Mouse (Mus musculus) intestine, embryonic 14.5 days (tissue): Measurements from ENCODE around the gene Pip5kl1. TPM values are rescaled to one million over a fixed set of nuclear protein-coding genes. Genes with fewer than 3 reads are reported as not detected.

ENCODE experiments used
- ATAC-seq: fragments of 200-750 bp; cut with Nextera tagmentation; replicated peaks from 2 replicates; pipeline ENCODE4 v1.8.0; 2017; ENCODE audit warnings: low read depth, moderate number of reproducible peaks, moderate TSS enrichment, moderate library complexity; ENCODE audit not compliant: low FRiP score, low TSS enrichment
- DNase-seq: peaks from one replicate; pipeline ENCODE4 v3.0.0-alpha.2; 2018; ENCODE audit warnings: low spot score
- H3K27ac ChIP-seq: fragments of 300-500 bp; sonication (generic); 2 replicates; pipeline ENCODE4 v1.5.1; 2014; ENCODE audit warnings: low read depth, mild to moderate bottlenecking, control low read depth
- H3K27me3 ChIP-seq: fragments of 300-500 bp; sonication (generic); replicated peaks from 2 replicates; pipeline ENCODE4 v1.6.1; 2014; ENCODE audit warnings: low read length, control low read depth; ENCODE audit not compliant: control insufficient read depth, insufficient read depth
- H3K36me3 ChIP-seq: fragments of 300-500 bp; sonication (generic); 2 replicates; pipeline ENCODE4 v1.6.1; 2014; ENCODE audit warnings: low read length, control low read depth; ENCODE audit not compliant: control insufficient read depth, insufficient read depth
- H3K4me1 ChIP-seq: fragments of 300-500 bp; sonication (generic); replicated peaks from 2 replicates; pipeline ENCODE4 v1.6.1; 2014; ENCODE audit warnings: low read length, control low read depth, mixed read lengths; ENCODE audit not compliant: control insufficient read depth, insufficient read depth
- H3K4me2 ChIP-seq: fragments of 300-500 bp; sonication (generic); 2 replicates; pipeline ENCODE4 v1.6.1; 2014; ENCODE audit warnings: low read length
- H3K4me3 ChIP-seq: fragments of 300-500 bp; sonication (generic); 2 replicates; pipeline ENCODE4 v1.5.1; 2014; ENCODE audit warnings: low read depth, low read length, control low read depth, mixed read lengths
- H3K9ac ChIP-seq: fragments of 300-500 bp; sonication (generic); 2 replicates; pipeline ENCODE4 v1.6.1; 2014; ENCODE audit warnings: mild to moderate bottlenecking, low read length
- H3K9me3 ChIP-seq: fragments of 300-500 bp; sonication (generic); 2 replicates; pipeline ENCODE4 v1.6.1; 2016; ENCODE audit warnings: low read length, control low read depth; ENCODE audit not compliant: control insufficient read depth
- WGBS: fragments of 180-500 bp; shearing (Covaris S2); extraction: QIAGEN DNeasy Blood & Tissue Kit; methylation state at CpG from one replicate; pipeline ENCODE4 v1.1.7; 2014; 5-methylcytosine and 5-hydroxymethylcytosine counted together
- polyA plus RNA-seq: library from polyadenylated mRNA; unstranded; fragments of >200 nt; fragmentation: Nextera tagmentation; extraction: Ambion mirVana; gene quantifications from 2 replicates; pipeline ENCODE4 v1.2.1, GENCODE M21; 2014

The Pip5kl1 gene
- polyA plus RNA-seq, 1 experiment from 2014 or later, result 0.89 TPM

DNA sequence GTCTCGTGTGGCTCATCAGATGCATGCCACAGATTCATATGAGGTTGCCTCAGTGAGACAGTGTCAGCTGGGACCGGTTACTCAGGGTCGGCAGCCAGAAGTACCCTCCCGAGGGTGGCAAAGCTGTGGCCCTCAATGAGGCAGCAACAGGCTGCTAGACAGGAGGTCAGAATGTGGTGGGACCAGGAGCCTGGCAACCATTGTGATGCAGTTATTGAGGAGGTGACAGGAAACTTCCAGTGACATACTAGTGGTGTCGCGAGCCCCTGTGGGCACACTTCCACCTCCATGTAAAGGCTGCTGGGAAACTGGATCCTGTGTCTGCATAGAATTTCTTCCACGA is 46.9 kb downstream of the Pip5kl1 start, which contains the start of gene Ak1:
Ak1 (plus strand) TSS at position 242 of the 343 bp plus-strand sequence.
- Histone ChIP-seq H3K27ac (peak within 1 kb of the TSS; percentile 94), H3K9ac (0 out of 2 replicates have a peak within 1 kb of the TSS, but pooled peaks have one; percentile 23), H3K4me1 (peaks cover 51% of the 10 kb centered on the region), H3K36me3 (peaks cover 19% of the 10 kb centered on the region), H3K4me3 (no peak within 1 kb of the TSS), H3K4me2 (peak within 1 kb of the TSS; percentile 33), H3K9me3 (0 out of 2 replicates have a peak, but pooled peaks cover 3% of the 10 kb centered on the region), H3K27me3 (no peaks in the 10 kb centered on the region)
- DNase-seq (peak; percentile 77), ATAC-seq (peak; percentile 3; the same call in 1 of the 2 replicates)
- 26% methylated on average over 7 of the region's 7 CpGs for WGBS

DNA sequence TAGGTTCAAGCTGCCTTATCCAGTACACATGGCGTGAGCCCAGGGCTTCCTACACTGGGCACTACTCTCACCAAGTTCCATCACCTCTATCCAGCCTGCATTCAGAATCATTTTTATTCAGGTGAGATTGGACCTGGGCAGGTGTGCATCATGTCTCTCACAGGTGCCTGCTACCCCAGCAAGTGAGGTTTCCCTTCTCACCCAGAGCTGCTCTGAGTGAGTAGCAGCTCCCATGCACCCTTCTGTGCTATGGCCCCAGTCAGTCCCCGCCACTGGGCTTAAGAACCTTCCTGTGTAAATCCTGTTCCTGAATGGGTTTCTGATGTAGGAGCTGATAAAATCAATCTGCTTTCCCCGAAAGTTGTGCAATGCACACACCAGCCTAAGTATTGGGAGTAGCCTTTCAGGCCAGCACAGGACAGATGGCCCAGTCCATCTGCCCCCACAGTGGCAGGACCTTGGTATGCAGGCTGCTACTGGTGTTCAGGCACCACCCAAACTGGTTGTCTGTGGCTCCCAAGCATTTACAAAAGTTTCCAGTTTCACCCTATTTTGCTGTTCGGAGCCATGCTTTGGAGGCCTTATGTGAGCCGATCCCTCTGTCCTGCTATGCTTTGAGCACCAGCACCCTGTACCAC is 49.6 kb downstream of the Pip5kl1 start:
- 75% methylated on average over 5 of the region's 5 CpGs for WGBS
- Histone ChIP-seq H3K4me3 (no peak overlapping the region), H3K27me3 (no peaks in the 10 kb centered on the region), H3K4me2 (no peak overlapping the region), H3K9me3 (no peaks in the 10 kb centered on the region), H3K9ac (no peak overlapping the region), H3K36me3 (no peaks in the 10 kb centered on the region), H3K27ac (peak overlapping the region; percentile 62; the same call in 1 of the 2 replicates), H3K4me1 (peaks cover 62% of the 10 kb centered on the region)
- ATAC-seq, result no peak
- no peak for DNase-seq

DNA sequence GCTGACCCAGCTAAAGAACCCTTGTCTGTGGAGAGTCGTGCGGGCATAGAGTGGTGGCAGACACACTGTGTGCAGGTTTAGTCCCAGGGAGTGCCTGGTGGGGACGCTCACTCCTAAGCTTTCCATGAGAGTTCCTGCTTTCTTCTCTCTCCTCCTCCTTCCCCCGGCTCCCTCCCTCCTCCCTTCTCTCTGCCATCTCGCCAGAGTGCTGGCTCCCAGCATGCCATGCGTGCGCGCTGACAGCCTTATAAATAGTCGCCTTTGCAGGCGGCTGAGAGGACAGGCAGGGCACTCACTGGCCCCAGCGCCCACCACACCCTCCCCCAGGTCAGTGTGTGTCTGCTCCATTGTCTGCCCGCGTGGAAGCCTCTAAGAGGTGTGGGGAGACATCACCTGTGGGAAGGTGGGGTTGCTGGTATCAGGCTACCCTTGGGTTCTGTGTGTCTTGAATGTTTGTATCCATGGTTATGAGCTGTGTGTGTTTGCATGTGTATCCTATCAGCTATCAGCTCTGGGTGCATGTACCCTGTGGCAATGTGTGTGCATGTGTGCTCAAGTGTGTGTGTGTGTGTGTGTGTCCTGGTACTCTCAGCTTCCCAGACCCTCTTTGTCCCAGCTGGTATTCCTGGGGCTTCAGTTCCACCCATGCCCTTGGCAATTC is 50.7 kb downstream of the Pip5kl1 start:
- H3K4me1 ChIP-seq, result peaks cover 55% of the 10 kb centered on the region
- DNase-seq, result peak; percentile 76

DNA sequence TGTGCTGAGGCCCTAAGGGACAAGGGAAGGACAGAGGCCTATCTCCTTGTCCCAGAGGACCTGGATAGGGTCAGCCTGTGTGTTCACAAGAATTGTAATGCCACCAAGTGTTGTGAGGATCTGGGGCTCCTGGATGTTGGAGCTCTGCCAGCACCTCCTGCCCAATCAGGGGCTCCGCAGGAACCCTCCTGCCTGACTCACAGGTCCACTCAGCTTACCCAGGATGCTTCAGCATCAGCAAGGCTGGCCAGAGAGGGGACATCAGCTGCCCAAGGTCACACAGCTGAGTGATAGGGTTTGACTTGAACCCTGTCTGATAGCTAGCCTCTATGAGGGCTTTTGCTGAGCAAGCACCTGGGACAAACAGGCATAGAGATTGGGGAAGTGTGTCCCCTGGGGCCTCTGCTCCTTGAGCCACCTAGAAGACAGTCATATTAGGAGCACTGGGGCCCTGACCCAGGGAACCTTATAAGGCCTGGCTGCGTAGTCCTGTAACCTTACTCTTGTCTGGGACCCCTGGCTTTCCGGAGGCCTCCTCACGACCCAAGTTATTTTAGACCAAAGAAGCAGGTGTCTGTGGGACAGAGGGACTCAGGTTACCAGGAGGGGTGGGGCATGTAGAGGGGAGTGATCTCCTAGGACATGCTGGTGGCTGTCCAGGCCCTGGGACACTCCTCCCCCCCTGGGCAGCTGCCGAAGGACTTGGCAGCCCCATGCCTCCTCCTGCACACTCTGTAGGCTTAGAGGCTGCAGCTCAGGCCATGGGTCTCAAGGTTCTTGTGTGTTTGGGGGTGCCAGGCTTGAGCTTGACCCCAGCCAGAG is 51.5 kb downstream of the Pip5kl1 start:
- no peaks in the 10 kb centered on the region for H3K27me3 ChIP-seq
- peak overlapping the region; percentile 62 for H3K27ac ChIP-seq
- H3K36me3 ChIP-seq, result no peaks in the 10 kb centered on the region
- H3K4me2 ChIP-seq, result peak overlapping the region; percentile 47
- H3K4me3 ChIP-seq, result no peak overlapping the region
- H3K4me1 ChIP-seq, result peaks cover 48% of the 10 kb centered on the region
- DNase-seq (no peak), ATAC-seq (no peak)
- no peaks in the 10 kb centered on the region for H3K9me3 ChIP-seq
- no peak overlapping the region for H3K9ac ChIP-seq
- WGBS, result 30% methylated on average over 5 of the region's 5 CpGs

More for the DNA sequence above, 50.7 kb downstream of the Pip5kl1 start:
- peak overlapping the region; percentile 21; the same call in 1 of the 2 replicates for H3K9ac ChIP-seq
- WGBS, result 3% methylated on average over 13 of the region's 13 CpGs
- H3K4me2 ChIP-seq, result peak overlapping the region; percentile 47
- H3K9me3 ChIP-seq, result no peaks in the 10 kb centered on the region
- peak overlapping the region; percentile 62 for H3K27ac ChIP-seq
- H3K27me3 ChIP-seq, result no peaks in the 10 kb centered on the region
- peak overlapping the region; percentile 29 for H3K4me3 ChIP-seq
- peak; percentile 13; the same call in 1 of the 2 replicates for ATAC-seq
- H3K36me3 ChIP-seq, result no peaks in the 10 kb centered on the region

DNA sequence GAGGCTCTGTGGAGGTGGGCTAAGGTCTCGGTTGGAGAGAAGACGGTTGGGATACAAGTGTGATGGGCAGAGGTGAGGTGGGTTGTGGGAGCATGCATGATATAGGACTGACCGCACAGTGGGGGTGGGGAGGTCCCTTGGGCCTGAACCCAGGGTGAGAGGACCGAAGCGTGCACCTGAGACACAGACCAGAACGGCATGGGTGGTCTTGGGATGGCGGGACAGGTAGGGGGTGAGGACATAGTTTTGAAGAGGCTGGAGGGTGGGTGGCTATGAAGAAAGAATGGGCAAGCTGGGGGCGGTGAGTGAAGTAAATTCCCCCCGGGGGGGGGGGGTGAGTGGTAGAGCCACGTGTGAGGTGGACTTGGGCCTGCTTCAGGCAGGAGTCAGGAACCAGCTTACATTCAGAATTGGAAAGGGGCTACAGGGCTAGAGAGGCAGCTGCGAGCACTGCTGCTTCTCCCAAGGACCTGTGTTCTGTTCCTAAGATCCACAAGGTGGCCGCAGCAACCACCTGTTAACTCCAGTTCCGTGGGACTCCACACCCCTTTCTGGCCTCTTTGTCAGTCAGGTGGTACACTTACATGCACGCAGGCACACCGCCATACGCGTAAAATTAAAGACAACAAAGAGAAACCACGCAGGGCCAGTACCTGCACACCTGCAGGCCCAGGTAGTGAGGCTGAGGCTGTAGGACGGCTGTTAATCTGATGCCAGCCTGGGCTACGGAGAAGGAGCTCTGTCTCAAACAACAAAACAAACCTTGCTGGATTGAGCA is 52.9 kb downstream of the Pip5kl1 start:
- no peak for DNase-seq
- no peak for ATAC-seq

DNA sequence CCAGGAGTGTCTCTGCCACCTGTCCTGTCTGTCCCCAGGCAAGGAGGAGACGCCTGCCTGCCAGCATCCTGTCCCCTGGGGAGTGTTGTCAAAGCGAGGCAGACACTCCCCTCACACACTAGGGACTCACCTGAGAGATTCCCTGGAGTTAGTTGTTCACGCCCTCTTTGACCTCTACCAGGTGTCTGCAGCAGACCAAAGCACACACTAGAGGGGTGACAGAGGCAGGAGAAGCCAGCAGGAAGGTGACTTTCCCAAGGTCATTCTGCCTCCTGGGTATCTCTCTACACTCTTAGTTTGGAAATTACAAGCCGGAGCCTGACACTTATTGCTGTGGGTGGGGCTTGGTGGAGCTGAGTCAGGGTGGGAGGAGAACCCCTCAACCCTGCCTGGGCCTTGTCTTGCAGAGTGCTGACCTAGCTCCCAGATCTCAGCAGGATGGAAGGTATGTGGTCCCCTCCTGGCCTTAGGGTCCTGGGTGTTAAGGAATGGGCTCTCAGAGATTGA is 53.5 kb downstream of the Pip5kl1 start:
- Histone ChIP-seq H3K27ac (no peak overlapping the region), H3K4me2 (no peak overlapping the region), H3K4me1 (peaks cover 37% of the 10 kb centered on the region), H3K9me3 (no peaks in the 10 kb centered on the region), H3K4me3 (no peak overlapping the region), H3K36me3 (no peaks in the 10 kb centered on the region), H3K9ac (no peak overlapping the region), H3K27me3 (no peaks in the 10 kb centered on the region)
- ATAC-seq (no peak), DNase-seq (no peak)
- 72% methylated on average over 4 of the region's 4 CpGs for WGBS

More for the DNA sequence above, 52.9 kb downstream of the Pip5kl1 start:
- H3K9me3 ChIP-seq, result no peaks in the 10 kb centered on the region
- 63% methylated on average over 20 of the region's 20 CpGs for WGBS
- no peaks in the 10 kb centered on the region for H3K36me3 ChIP-seq
- no peak overlapping the region for H3K4me3 ChIP-seq
- peaks cover 37% of the 10 kb centered on the region for H3K4me1 ChIP-seq
- H3K9ac ChIP-seq, result no peak overlapping the region
- no peaks in the 10 kb centered on the region for H3K27me3 ChIP-seq
- H3K27ac ChIP-seq, result no peak overlapping the region
- H3K4me2 ChIP-seq, result no peak overlapping the region

DNA sequence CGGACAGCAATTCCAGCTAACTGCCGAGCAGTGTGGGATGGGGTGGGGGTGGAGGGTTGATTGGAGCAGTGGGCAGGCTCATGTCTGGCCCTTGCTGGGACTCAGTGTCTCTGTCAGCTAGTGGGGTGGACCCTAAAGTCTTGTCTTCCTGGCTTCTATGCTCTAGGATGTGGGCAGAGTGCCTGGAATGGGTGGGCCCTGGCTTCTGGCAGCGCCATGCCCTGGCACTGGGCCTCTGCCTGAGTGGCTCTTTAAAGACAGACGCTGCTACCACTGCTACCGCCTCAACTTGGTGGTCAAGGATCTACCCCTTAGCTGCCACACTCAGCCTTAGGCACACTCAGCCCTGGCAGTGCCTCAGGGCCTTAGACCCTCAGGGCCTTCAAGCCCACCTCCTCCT is 54.1 kb downstream of the Pip5kl1 start:
- no peak for DNase-seq
- H3K4me1 ChIP-seq, result peaks cover 37% of the 10 kb centered on the region
- WGBS, result 44% methylated on average over 5 of the region's 5 CpGs
- no peak overlapping the region for H3K9ac ChIP-seq
- no peaks in the 10 kb centered on the region for H3K9me3 ChIP-seq
- no peak overlapping the region for H3K4me3 ChIP-seq
- no peak overlapping the region for H3K27ac ChIP-seq
- no peak for ATAC-seq
- no peak overlapping the region for H3K4me2 ChIP-seq
- H3K27me3 ChIP-seq, result no peaks in the 10 kb centered on the region
- H3K36me3 ChIP-seq, result no peaks in the 10 kb centered on the region
